Mouse (Mus musculus): ENCODE data around the gene Rgcc. TPM values are rescaled to one million over a fixed set of nuclear protein-coding genes. Genes with fewer than 3 reads are reported as not detected.

Rgcc gene
- total RNA-seq, 2 experiments from 2014 or later, result 46.9 to 78.3 TPM

GRCm38 (mm10) chr14:79313439-79314175 lies 12.2 kb upstream of the Rgcc start:
- TF ChIP-seq CTCF (IDR thresholded peaks at IDR 0.05), result no peak
- Histone ChIP-seq H3K27ac (no peak overlapping the region), H3K4me3 (no peak overlapping the region)
- DNase-seq, result no peak
- intact Hi-C loops (cut with DNase I), result no loop called here

DNA sequence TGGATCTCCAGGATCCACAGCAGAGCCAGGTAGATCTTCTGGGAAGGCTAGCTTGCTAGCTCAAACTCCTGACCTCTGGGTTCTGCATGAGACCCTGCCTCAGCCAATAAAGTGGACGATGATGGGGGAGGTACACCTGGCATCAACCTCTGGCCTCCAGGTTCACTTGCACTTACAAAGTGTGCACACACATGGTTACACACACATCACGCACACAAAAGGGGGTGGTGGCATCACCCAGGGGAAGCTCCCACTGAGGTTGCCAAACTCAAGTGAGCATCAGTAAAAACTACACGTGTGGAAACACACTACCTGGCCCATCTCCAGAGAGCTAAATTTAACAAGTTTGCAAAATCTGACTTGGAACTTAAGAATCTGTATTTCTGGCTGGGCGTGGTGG lies 11.3 kb upstream of the Rgcc start:
- intact Hi-C loops (cut with DNase I), result no loop called here
- TF ChIP-seq CTCF (IDR thresholded peaks at IDR 0.05), result no peak
- H3K27ac ChIP-seq, result no peak overlapping the region
- no peak overlapping the region for H3K4me3 ChIP-seq
- DNase-seq, result no peak

GRCm38 (mm10) chr14:79311918-79312454 lies 10.5 kb upstream of the Rgcc start:
- TF ChIP-seq CTCF (IDR thresholded peaks at IDR 0.05), result no peak
- intact Hi-C loops (cut with DNase I), result no loop called here
- Histone ChIP-seq H3K4me3 (no peak overlapping the region), H3K27ac (no peak overlapping the region)
- no peak for DNase-seq

- intact Hi-C loops (cut with DNase I), result no loop called here
- Histone ChIP-seq H3K27ac (no peak overlapping the region), H3K4me3 (no peak overlapping the region)
- no peak for DNase-seq
- TF ChIP-seq CTCF (IDR thresholded peaks at IDR 0.05), result no peak
Measured at GRCm38 (mm10) chr14:79309115-79309514, 7.7 kb upstream of the Rgcc start.

- no peak for TF ChIP-seq CTCF (IDR thresholded peaks at IDR 0.05)
- Histone ChIP-seq H3K4me3 (no peak overlapping the region), H3K27ac (no peak overlapping the region)
- DNase-seq, result no peak
- intact Hi-C loops (cut with DNase I), result no loop called here
Measured at GRCm38 (mm10) chr14:79308364-79308763, 6.9 kb upstream of the Rgcc start.

- Histone ChIP-seq H3K27ac (no peak overlapping the region), H3K4me3 (no peak overlapping the region)
- no peak for DNase-seq
- no peak for TF ChIP-seq CTCF (IDR thresholded peaks at IDR 0.05)
- intact Hi-C loops (cut with DNase I), result no loop called here
Measured at GRCm38 (mm10) chr14:79307908-79308307, 6.5 kb upstream of the Rgcc start.

DNA sequence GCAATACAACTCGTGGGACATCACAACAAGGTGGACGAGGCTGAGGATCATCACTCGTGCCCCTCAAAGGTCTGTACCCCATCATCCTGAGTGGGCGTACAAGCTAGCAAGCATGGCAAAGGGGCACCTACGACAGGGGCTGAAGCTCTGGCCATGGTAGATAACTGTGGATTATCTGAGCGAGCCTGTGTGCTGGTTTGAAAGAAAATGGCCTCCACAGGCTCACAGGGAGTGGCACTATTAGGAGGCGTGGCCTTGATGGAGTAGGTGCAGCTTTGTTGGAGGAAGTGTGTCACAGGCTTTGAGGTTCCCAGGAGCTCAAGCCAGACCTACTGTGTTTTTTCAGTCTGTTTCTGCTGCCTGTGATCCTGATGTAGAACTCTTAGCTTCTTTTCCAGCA lies 5.7 kb upstream of the Rgcc start:
- H3K27ac ChIP-seq, result no peak overlapping the region
- TF ChIP-seq CTCF (IDR thresholded peaks at IDR 0.05), result no peak
- DNase-seq, result no peak
- intact Hi-C loops (cut with DNase I), result no loop called here
- no peak overlapping the region for H3K4me3 ChIP-seq

GRCm38 (mm10) chr14:79304873-79305464 lies 3.5 kb upstream of the Rgcc start:
- intact Hi-C loops (cut with DNase I), result loop anchor here (5.0 kb wide), 1 partner anchor 123 kb away; no protein-coding TSS in a partner anchor
- DNase-seq, result peak; percentile 44

DNA sequence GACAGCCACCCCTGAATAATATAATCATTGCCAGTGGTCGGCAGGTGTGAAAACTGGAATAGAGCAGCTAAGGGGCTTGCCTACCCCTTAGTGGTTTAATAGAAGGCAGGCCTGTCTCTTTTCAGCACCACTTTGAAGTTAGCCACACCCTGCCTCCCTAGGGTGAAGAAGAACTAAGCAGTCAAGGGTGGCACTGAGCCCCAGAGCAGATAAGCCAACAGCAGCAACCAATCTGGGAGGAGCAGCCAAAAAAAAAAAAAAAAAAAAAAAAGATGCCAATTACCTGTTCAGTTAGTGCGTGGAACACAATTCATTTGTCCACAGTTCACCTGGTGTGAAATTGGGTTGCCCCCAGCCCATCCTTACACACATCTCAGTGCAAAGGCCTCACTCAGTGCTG lies 1.7 kb upstream of the Rgcc start:
- TF ChIP-seq CTCF (IDR thresholded peaks at IDR 0.05), result no peak
- intact Hi-C loops (cut with DNase I), result loop anchor here (5.0 kb wide), 1 partner anchor 121 kb away; no protein-coding TSS in a partner anchor
- H3K4me3 ChIP-seq, result no peak overlapping the region
- no peak for DNase-seq
- no peak overlapping the region for H3K27ac ChIP-seq

More at GRCm38 (mm10) chr14:79304873-79305464, 3.5 kb upstream of the Rgcc start:
- Histone ChIP-seq H3K4me3 (no peak overlapping the region), H3K27ac (peak overlapping the region; percentile 66)
- TF ChIP-seq CTCF (IDR thresholded peaks at IDR 0.05), result no peak

- no peak for TF ChIP-seq CTCF (IDR thresholded peaks at IDR 0.05)
Measured at GRCm38 (mm10) chr14:79300641-79301350, 649 bp downstream of the Rgcc start.

DNA sequence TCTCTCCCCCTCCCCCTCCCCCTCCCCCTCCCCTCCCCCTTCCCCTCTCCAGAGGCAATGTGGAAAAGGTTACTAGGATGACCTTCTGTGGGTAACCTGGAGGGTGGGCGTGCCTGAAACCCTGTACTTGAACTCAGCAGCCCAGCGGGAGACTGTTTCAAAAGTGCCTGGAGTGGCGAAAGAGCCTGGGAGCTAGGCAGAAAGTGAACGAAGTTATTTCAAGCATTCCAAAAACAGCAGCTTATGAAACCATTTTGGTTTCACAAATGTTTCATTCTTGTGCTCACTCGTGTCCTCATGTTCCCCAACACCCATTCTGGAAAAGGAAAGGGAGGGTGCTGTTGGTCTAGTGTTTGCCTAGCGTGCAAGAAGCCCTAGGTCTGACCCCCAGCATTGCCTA lies 1.6 kb downstream of the Rgcc start:
- no peak for DNase-seq
- peak overlapping the region; percentile 88 for H3K4me3 ChIP-seq
- no peak for TF ChIP-seq CTCF (IDR thresholded peaks at IDR 0.05)
- peak overlapping the region; percentile 88 for H3K27ac ChIP-seq
- intact Hi-C loops (cut with DNase I), result loop anchor here (2.0 to 5.0 kb wide), 2 partner anchors 117 to 175 kb away; no protein-coding TSS in a partner anchor

More at GRCm38 (mm10) chr14:79300641-79301350, 649 bp downstream of the Rgcc start:
- peak overlapping the region; percentile 88 for H3K4me3 ChIP-seq
- H3K27ac ChIP-seq, result peak overlapping the region; percentile 88
- intact Hi-C loops (cut with DNase I), result loop anchor here (2.0 to 5.0 kb wide), 2 partner anchors 118 to 176 kb away; no protein-coding TSS in a partner anchor
- DNase-seq, result peak; percentile 46

DNA sequence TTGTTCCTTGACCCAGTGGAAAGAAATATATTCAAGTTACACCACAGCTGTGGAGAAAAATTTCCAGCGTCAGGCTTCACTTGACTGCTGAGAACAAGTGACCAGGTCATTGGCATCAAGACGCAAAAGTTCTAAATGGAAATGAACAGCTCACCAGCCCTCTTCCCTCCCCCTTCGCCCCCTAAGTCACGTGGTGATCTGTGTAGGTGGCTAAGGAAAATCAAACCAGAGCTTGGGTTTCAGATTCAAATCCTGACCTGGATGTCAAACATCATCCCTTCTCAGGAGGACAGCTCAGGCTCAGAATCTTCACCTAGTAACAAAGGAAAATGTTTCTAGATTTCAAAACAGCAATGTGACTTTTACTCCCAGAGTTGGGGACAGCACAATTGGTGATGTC lies 2.2 kb downstream of the Rgcc start:
- TF ChIP-seq CTCF (IDR thresholded peaks at IDR 0.05), result no peak
- intact Hi-C loops (cut with DNase I), result no loop called here
- DNase-seq, result no peak
- Histone ChIP-seq H3K27ac (peak overlapping the region; percentile 88), H3K4me3 (peak overlapping the region; percentile 88)

All from gastrocnemius, adult 2 months (tissue).